Mouse (Mus musculus) lung, postnatal 10 days (tissue): ENCODE data around the gene Paqr5.

Experiments used
- DNase-seq: peaks from one replicate; pipeline ENCODE4 v3.0.0; 2021

Paqr5 gene

DNA sequence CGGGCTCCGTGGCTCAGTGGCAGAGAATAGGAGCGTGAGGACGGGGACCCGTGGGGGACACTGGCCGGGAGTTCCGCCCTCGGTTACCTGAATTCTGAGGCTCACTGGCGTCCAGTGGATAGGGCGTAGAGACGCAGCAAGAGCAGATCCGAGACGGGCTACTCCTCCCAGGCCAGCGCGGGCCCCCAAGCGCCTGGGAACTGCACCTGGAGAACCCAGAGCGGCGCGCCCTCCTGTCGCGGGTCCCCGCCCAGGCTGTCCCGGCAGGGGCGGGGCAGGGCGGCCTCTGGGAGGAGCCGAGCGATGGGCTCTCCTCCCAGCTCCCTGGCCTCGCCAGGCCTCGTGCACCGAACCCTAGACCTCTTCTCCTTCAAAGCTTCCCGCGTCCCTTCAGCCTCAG, at the start of gene Paqr5:
Paqr5 (minus strand) TSS at position 257 of the 400 bp plus-strand sequence.
- peak; percentile 68 for DNase-seq

DNA sequence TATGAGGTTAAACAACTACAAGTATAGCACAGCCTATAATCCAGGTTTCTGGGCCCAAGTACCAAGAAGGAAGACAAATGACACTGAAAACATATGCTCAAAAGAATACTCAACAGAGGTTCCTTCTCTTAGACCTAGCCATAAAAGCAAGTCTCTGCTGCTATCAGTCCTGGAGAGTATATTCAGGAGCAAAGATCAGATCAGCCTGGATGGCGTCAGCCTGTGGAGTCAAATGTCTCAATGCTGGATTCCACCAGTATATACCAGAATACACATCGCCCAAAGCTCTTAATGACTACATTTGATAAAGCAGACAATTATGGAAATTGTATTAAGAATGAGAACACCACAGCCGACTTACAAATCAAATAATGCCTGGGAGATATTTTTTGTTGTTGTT, 35.6 kb upstream of the Paqr5 start:
- no peak for DNase-seq

DNA sequence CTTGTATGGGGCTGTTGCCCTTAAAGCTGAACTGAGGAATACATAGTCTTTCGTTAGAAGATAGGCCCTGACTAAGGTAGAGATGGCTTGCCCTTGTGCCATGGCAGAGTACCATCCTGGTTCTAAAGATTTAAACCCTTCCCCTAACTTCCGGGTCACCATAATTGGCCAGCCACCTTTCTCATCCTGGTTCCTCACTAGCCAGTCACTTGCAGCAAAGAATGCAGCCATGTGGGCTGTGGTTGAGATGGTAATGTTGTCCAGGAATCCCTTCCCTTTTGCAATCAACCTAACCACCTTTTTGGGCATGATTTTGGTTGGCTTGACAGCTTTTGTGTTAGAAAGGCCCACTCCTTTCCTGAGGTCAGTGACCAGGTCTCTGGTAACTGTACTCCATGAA, 33.8 kb upstream of the Paqr5 start:
- no peak for DNase-seq

DNA sequence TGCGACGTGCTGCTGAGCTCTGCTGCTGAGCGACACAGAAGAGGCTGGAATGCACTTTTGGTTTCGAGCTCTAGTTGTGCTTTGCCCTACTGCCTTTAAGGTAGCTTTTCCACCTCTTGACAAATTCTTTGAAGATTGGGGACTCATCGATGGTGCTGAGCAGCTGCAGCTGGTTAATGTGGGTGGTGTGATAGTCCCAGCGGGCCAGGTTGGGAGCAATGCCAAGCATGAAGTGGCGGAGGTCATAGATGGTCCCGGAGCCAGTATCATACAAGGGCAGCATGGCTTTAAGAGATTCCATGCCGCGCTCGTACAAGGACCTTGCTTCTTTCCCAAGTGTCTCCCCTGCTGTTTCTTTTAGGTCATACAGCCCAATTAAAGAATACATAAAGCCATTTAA, 33.3 kb upstream of the Paqr5 start:
- DNase-seq = no peak

DNA sequence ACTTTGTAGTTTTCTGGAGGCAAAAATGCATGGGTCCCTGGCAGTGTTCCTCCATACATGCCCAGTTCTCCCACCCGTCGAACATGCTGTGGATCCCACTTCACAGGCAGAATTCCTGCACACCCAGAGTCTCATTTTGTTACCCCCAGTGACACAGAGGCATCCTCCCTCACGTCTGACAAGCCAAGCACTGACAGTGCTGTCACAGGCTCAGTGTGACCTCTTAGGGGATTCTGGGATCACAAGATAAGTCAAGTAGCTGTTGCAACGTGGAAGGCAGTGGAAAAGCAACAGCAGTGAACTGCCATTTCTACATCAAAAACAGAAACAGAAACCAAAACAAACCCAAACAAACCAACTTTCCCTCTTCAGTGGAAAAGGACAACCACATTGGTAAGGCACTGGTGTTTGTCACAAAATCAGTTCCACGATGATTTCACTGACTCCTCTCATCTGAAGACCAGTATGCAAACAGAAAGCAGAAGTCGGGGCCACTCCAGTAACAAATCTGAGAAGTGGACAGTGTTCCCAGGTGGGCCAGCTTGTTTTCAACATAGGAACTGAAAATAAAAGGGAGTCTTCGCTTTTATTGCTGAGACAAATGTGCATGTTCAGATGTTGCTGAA, 31.3 kb upstream of the Paqr5 start:
- DNase-seq = no peak

DNA sequence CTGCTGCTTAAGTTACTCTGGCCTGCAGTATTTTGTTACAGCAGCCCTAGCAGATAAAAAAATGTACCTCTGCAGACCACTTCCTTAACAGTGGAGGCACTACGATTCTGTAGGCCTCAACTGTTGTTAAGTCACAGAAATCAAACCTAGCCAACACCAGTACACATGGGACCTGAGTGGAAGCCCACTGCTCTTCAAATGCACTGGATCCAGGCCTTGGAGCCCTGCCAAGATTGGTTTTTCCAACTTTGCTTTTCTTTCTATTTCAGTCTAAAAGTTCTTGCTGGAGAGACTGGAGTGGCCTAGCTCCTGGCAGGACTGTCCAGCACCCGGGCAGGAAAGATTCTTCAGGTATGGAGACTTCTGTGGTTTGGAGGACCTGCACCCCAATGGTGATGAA, 29.6 kb upstream of the Paqr5 start:
- no peak for DNase-seq

DNA sequence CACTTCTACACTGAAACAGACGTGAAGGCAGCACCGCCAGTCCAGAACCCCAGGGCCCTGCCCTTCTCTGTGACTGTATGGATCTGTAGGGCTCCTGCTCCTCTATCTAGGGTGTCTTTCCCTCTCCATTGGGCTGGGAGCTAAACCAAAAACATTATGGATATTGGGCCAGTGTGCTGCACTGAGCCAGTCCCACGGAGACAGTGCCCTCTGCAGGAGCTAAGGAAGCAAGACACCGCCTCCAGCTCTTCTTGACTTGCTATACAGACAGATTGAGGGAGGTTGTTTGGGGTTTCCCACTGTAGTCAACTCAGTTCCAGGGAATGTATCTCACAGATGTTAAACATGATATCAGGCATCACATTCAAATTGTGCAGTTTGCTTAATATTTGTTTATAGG, 24.1 kb upstream of the Paqr5 start:
- peak; percentile 37 for DNase-seq

DNA sequence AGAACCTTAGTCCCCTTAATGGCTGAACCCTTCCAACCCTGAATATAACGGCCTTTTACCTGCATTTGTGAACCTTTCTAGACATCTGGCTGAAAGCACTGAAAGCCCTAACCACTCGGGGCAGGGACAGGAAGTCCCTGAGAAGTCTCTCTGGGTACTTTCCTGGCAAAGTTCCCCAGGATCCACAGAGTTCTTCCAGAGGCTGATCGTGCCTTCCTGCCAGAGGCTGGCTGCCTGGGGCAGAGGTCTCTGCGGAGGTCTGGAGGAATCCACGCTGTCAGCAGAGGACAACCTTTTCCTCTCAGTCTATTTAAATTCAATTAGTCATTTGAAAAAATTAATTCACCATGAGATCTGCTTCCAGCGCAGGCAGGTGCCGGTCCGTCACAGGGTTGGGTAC, 22.5 kb upstream of the Paqr5 start:
- peak; percentile 8 for DNase-seq

DNA sequence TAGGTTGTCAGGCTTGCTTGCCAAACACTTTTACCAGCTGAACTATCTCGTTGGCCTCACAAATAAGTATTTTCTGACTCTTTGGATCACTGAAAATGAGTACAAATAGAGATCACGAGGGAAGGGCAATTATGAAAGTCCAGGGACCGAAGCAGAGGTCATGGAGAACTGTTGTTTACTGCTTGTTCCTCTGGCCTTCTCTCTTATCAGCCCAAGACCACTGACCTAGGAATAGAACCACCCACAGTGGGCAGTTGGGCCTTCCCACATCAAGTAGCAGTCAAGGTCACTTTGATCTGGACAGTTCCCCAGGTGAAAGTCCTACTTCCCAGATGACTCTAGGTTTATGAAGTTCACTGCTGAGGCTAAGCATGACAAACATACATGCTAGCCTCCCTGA, 15.5 kb upstream of the Paqr5 start:
- DNase-seq = no peak

DNA sequence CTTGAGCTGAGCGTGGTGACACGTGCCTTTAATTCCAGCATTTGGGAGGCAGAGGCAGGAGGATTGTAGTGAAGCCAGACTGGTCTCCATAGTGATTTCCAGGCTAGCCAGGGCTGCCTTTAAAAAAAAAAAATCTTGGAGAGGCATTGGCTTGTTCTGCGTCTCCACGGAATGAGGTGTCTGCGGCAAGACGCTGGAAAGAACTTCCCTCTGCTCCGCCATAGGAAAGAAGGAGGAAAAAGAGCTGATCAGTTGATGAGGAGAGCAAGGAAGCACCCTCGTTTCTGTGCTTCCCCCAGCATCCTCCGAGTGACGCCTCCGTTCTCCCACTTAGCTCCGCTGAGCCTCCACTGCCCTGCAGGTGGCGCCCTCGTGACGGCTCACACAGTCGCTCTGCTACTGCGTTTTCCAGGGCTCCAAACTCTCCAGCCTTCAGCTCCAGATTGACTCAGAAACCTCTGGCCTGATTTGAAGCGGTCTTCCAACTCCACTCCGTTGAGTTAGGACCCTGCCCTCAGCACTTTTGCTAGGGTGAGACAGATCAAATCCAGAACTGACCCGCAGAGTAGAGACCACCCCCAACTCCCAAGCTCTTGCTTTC, 13.5 kb upstream of the Paqr5 start:
- peak; percentile 91 for DNase-seq

DNA sequence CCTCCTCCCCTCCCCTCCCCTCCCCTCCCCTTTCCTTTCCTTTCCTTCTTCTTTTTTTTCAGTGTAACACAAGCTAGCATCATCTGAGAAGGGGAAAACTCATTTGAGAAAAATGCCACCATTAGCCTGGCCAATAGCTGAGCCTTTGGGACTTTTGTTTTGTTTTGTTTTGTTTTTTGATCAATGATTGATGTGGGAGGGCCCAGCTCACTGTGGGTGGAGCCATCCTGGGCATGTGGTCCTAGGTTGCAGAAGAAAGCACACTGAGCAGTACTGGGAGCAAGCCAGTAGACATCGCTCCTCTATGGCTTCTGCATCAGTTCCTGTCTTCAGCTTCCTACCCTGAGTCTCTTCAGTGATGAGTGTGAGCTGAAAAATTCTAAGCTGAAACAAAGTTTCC, 9.2 kb upstream of the Paqr5 start:
- DNase-seq = no peak

DNA sequence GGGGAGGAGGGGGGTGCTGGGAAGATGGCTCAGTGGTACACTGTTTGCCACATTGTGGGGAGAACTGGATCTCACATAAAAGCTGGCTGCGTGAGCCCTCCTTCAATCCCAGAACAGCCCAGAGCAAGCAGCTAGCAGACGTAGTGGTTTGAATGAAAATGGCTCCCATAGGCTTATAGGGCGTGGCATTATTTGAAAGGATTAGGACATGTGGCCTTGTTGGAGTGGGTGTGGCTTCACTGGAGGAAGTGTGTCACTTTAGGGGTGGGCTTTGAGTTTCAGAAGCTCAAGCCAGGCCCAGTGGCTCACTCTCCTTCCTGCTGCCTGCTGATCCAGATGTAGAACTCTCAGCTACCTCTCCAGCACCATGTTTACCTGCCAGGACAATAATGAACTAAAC, 5.5 kb upstream of the Paqr5 start:
- DNase-seq = no peak

DNA sequence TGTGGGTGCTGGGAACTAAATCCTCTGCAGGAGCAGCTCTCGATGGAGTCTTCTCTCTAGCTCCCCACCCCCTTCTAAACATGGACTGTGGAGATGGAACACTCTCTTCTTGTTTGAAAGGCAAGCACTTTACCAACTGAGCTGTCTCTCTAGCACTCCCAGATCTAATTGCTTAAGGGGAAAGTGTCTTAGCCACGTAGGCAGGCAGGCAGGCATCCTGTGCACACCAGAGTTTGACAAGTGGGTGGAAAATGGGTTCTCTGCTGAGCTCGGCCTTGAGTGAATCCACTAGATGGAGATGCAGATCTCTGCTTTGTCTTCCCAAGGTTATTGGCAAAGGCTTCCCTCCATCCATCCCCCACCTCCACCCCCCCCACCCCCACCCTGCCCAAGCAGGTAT, 1.4 kb upstream of the Paqr5 start:
- DNase-seq = no peak

DNA sequence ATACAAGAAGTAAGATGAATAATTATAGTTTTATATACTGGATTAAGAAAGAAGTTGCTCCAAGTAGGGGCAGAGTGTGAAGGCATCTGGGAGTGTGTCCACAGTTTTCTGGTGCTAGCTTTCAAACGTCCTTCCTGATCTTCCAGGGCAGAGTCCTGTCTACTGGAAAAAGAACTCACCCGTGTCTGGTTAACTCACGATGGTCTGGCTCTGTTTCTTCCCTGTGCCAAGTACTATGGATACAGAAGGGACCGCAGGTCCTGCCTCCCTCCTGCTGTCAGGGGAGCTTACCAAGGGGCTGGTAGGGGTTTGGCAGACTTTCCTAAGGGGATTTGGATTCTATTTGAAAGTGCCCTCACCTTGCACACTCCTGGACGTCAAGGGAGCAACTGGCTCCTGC, 1.6 kb downstream of the Paqr5 start:
- DNase-seq = no peak

DNA sequence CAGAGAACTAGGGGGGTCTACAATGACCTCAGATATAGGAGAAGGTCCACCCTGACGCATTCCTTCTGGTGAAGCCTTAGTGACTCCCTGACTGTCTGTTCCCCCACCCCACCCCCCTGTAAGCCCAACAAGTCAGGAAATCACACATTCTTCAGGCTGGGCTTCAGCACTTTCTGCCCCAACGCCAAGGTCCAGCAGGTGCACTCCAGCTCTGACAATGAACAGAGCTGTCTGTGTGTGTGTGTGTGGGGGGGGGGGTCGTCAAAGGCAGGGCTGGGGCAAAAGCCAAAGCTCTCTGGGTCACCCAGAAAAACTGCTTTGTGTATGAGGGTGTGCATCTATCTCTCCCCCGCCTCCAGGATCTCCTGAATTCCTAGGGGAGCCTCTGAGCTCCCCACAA, 2.8 kb downstream of the Paqr5 start:
- no peak for DNase-seq

DNA sequence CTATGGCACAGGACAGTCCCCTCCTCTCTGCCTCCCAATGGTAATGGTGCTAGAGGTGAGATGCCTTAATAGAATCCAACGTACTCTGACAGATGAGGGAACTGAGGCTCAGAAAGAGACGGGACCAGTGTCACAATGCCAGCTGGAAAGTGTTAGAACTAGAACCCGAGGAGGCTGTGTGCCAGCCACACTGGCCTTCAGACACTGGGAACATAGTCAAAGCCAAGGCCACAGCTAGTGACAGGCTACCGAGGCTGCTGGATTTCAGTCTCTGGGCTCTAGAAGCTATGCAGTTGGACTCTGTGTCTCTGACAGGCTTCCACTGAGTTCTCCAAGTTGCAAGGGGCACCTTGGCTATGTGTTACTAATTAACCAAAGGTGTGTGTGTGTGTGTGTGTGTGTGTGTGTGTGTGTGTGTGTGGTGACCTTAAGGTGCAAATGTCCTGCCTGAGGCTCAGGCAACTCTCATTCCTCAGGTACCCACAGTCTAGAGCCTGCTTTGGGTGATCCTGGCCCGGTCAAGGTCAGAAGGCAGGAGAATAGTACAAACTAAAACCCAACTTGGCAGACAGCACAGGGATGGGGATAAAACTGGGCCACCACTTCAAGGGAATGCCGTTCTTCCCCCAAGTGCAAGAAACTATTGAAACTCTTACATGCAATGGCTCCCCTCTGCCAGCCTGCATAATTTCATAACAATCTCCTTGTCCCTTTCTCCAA, 3.5 kb downstream of the Paqr5 start:
- no peak for DNase-seq

DNA sequence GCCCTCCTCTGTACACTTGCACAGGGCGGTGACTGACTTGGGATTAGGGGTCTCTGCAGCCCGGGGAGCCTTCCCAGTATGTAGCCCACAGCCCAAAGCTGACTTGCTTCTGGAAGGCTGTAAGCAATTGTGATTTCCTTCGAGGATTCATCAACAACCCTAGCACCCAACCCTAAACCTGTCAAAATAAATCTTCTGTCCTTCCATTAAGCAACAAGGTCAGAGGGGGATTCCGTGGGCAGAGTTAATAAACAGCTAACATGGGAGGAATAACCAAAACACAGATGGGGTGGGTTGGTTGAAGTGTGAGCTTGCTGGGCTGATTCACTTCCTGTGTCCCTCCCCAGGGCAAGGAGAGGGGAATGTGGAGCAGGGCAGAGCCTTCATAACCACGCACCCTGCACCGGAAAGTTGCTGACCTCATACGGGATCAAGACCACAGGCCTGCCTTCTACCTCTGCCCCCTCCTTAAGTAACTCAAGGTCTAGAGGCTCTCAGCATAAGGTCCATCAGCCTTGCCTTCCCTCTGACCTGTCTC, 5.0 kb downstream of the Paqr5 start:
- no peak for DNase-seq

DNA sequence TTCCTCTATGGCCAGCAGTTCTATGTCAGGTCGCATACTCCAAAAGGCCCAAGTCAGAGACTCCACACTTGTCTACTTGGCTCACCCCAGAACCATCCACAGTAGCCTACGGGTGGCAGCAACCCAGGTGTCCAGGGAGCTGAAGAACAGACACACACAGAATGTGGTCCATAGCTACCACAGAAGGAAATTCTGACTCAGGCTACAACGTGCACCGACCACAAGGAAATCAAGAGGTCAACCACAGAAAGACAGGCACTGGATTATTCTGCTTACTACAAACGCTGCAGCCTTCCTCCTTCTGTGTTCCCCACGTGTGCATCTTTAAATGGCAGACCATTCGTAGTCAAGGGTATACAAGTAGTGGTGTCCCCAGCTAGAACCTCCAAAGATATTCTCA, 6.4 kb downstream of the Paqr5 start:
- DNase-seq = no peak

DNA sequence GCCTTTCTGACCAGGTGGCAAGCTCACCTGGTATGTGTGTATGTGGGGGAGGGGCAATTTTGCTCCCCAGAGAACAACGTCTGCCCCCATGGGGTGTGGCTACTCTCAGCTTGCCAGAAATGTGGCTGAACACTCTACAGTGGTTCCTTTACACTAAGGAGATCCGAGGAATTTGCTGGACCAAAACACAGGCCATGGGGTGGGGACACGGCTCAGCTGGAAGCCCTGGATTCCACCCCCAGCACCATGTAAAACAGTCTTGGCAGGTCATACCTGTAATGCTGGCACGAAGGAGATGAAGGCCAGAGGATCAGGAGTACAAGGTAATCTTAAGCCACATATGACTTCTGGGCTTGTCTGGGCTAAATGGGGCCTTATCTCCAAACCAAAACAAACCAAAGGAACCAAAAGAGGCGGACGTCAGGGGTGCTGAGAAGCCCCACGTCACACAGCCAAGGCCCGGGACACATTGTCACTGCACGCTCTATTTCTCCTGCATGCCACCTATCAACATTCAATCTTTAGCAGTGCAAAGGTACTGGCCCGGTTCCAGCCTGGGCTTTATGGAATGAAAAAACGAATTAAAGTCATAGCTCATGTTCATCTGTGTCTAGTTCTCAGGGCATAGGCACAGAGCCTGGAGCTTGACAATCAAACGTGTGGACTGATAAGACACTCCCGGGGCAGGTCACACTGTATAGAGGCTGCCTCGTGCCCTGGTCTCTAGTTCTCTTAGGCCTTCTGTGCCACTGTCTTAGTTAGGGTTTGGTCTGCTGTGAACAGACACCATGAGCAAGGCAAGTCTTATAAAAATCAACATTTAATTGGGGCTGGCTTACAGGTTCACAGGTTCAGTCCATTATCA, 8.2 kb downstream of the Paqr5 start:
- DNase-seq = no peak

DNA sequence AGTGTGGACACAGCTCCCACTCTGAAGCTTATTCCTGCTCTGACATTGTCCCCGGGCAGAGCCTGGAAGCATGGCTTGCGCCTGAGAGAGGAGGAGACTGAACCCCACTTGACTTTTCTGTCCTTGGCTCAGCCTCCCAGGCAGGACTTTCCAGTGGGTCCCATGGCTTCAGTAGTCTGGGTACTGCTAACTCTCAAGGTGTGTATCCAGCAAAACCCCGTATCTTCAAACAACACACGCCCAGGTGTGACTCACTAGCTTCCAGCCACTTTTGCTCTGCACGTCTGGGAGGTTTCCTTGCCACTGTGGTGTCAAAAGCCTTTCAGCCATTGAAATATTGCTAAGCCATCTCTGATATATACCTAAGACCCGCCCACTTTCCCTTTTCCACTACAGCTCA, 9.3 kb downstream of the Paqr5 start:
- DNase-seq = no peak

DNA sequence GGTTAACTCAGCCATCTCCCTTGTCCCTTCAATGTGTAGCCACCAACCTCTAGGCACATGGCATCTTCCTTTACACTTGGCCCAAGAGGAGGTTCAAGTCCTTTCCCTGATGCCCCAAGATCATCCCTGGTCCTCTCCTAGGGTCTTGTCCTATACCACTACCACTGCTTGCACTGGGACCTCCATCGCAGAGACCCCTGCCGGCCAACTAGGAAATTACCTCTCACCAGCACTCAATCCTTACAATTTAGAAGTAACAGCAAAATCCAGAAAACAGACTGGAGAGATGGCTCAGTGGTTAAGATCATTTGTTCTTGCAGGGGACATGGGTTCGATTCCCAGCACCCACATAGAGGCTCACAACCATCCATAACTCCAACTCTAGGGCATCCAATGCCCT, 11.2 kb downstream of the Paqr5 start:
- no peak for DNase-seq

DNA sequence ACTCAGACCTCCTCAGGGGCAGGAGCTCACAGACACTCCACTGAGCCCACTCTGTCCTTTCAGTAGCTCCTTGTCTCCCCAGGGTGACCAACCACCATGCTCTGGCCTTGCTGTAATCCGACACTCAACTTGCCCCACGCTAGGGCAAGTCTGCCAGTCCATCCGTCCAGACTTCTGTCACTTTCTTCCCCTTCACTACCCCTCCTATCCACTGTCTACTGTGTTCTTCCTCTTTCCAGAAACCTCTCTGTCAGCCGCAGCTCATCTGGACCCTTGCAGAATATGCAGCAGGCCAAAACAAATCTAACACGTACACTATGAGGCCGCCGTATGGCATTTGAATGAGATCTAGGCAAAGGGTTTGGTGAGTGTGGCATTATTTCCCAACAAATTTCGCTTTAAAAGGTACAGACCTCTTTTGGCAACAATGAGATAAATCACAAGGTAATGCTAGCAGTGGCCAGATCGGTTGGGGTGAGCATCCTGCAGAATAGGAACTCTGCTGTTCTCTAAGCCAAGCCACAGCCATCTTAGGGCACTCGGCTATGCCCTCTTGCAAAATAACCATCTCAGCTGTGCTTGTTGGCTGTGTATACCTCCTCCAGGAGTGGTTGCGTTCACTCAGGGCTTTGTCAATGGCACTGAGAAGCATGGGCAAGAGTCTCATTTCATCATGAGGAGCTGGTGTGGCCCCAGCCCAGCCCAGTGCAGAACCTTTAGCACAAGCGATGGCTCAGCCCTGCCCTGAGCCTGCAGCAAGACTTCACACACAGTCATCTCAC, 13.1 kb downstream of the Paqr5 start:
- no peak for DNase-seq

DNA sequence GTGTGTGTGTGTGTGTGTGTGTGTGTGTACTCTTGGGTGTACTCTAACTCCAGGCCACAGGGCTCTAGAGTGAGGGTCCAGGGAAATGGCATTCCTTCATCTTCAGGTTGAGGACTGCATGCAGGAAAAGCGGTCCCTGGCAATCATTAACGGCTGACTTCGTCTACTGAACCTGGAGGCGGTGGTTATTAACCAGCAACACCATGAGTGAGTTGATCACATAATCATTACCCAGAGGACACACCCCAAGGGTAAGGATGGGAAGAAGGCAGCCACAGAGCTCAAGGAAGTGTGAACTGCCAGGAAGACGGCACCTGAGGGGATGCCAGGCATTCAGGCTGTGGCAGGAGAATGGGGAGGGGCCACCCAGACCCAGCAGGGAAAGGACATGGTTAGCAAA, 18.3 kb downstream of the Paqr5 start:
- no peak for DNase-seq
